Mouse (Mus musculus) midbrain, postnatal 0 days (tissue): ENCODE data around the gene Senp3. TPM values are rescaled to one million over a fixed set of nuclear protein-coding genes. Genes with fewer than 3 reads are reported as not detected.

Source experiments
- ATAC-seq: fragments of 200-750 bp; cut with Nextera tagmentation; 2 replicates; pipeline ENCODE4 v1.8.0; 2017; ENCODE audit warnings: moderate number of reproducible peaks, mild to moderate bottlenecking, moderate TSS enrichment, moderate library complexity; ENCODE audit not compliant: low FRiP score
- DNase-seq: peaks from one replicate; pipeline ENCODE4 v3.0.0-alpha.2; 2015; ENCODE audit warnings: low spot score
- H3K27ac ChIP-seq: fragments of 300-500 bp; sonication (generic); 2 replicates; pipeline ENCODE4 v1.5.1; 2014; ENCODE audit warnings: low read depth, mild to moderate bottlenecking, low read length, mixed read lengths
- H3K27me3 ChIP-seq: fragments of 300-500 bp; sonication (generic); 2 replicates; pipeline ENCODE4 v1.6.1; 2014; ENCODE audit warnings: low read length, control low read depth, mixed read lengths; ENCODE audit not compliant: insufficient read depth
- H3K36me3 ChIP-seq: fragments of 300-500 bp; sonication (generic); 2 replicates; pipeline ENCODE4 v1.6.1; 2014; ENCODE audit warnings: low read length, control low read depth, mixed read lengths; ENCODE audit not compliant: insufficient read depth
- H3K4me1 ChIP-seq: fragments of 300-500 bp; sonication (generic); 2 replicates; pipeline ENCODE4 v1.6.1; 2014; ENCODE audit warnings: mild to moderate bottlenecking, control low read depth, antibody characterized with exemption, low read length, mixed read lengths; ENCODE audit not compliant: insufficient read depth
- H3K4me2 ChIP-seq: fragments of 300-500 bp; sonication (generic); 2 replicates; pipeline ENCODE4 v1.6.1; 2014; ENCODE audit warnings: low read depth, mild to moderate bottlenecking, low read length, mixed read lengths; ENCODE audit not compliant: poor library complexity, severe bottlenecking
- H3K4me3 ChIP-seq: fragments of 300-500 bp; sonication (generic); 2 replicates; pipeline ENCODE4 v1.5.1; 2014; ENCODE audit warnings: low read depth, mild to moderate bottlenecking, low read length, moderate library complexity
- H3K9ac ChIP-seq: fragments of 300-500 bp; sonication (generic); replicated peaks from 2 replicates; pipeline ENCODE4 v1.6.1; 2014; ENCODE audit warnings: mild to moderate bottlenecking, low read length, moderate library complexity, mixed read lengths; ENCODE audit not compliant: poor library complexity, severe bottlenecking
- H3K9me3 ChIP-seq: fragments of 300-500 bp; sonication (generic); 2 replicates; pipeline ENCODE4 v1.6.1; 2016; ENCODE audit warnings: low read length, control low read depth
- CTCF ChIP-seq: IDR thresholded peaks from 2 replicates; pipeline ENCODE4 v1.5.1; 2016; ENCODE audit warnings: antibody characterized with exemption, mild to moderate bottlenecking
- WGBS: fragments of 180-500 bp; shearing (Covaris S2); extraction: QIAGEN DNeasy Blood & Tissue Kit; methylation state at CpG from one replicate; pipeline ENCODE4 v1.1.7; 2014; 5-methylcytosine and 5-hydroxymethylcytosine counted together
- polyA plus RNA-seq: library from polyadenylated mRNA; unstranded; fragments of >200 nt; fragmentation: Nextera tagmentation; extraction: Ambion mirVana; gene quantifications from 2 replicates; pipeline ENCODE4 v1.2.1, GENCODE M21; 2015
- total RNA-seq: library from RNA; depleted of rRNA; stranded (reverse); fragments of >200 nt; gene quantifications from 2 replicates; pipeline ENCODE4 v1.2.3, GENCODE M21; 2014

Senp3 gene
- total and polyA plus RNA-seq, 2 experiments from 2014 or later, result 70.3 to 89.2 TPM

- Histone ChIP-seq H3K27me3 (no peaks in the 10 kb centered on the region), H3K4me2 (peak within 1 kb of the TSS; percentile 36; the same call in 1 of the 2 replicates), H3K36me3 (peaks cover 44% of the 10 kb centered on the region), H3K4me1 (0 out of 2 replicates have a peak, but pooled peaks cover 4% of the 10 kb centered on the region), H3K9me3 (no peaks in the 10 kb centered on the region), H3K4me3 (0 out of 2 replicates have a peak within 1 kb of the TSS, but pooled peaks have one; percentile 13), H3K27ac (peak within 1 kb of the TSS; percentile 14; the same call in 1 of the 2 replicates), H3K9ac (no peak within 1 kb of the TSS)
- ATAC-seq (0 out of 2 replicates have a peak, but pooled peaks have one; percentile 39), DNase-seq (peak; percentile 84)
- WGBS, result 21% methylated on average over 34 of the region's 34 CpGs
- TF ChIP-seq CTCF, result peak; percentile 85
These were observed 26.4 kb downstream of the Senp3 start, which contains the start of gene Sox15 for GRCm38 (mm10) chr11:69655264-69656064. Sox15 (plus strand) TSS chr11:69655314.

GRCm38 (mm10) chr11:69654760-69655159, 27.1 kb downstream of the Senp3 start:
- Histone ChIP-seq H3K4me3 (no peak overlapping the region), H3K9ac (no peak overlapping the region), H3K4me1 (0 out of 2 replicates have a peak, but pooled peaks cover 4% of the 10 kb centered on the region), H3K4me2 (no peak overlapping the region), H3K27ac (no peak overlapping the region), H3K9me3 (no peaks in the 10 kb centered on the region), H3K36me3 (peaks cover 51% of the 10 kb centered on the region), H3K27me3 (no peaks in the 10 kb centered on the region)
- no peak for TF ChIP-seq CTCF
- ATAC-seq (no peak), DNase-seq (no peak)
- WGBS, result 50% methylated on average over 9 of the region's 9 CpGs

GRCm38 (mm10) chr11:69653399-69653798, 28.5 kb downstream of the Senp3 start:
- 43% methylated on average over 5 of the region's 5 CpGs for WGBS
- H3K9ac ChIP-seq, result no peak overlapping the region; the same call in 1 of the 2 replicates
- no peaks in the 10 kb centered on the region for H3K27me3 ChIP-seq
- H3K4me2 ChIP-seq, result no peak overlapping the region
- no peak for TF ChIP-seq CTCF
- ATAC-seq (no peak), DNase-seq (no peak)
- H3K4me3 ChIP-seq, result no peak overlapping the region
- peaks cover 56% of the 10 kb centered on the region for H3K36me3 ChIP-seq
- H3K9me3 ChIP-seq, result no peaks in the 10 kb centered on the region
- 0 out of 2 replicates have a peak, but pooled peaks cover 4% of the 10 kb centered on the region for H3K4me1 ChIP-seq
- no peak overlapping the region for H3K27ac ChIP-seq

- H3K9me3 ChIP-seq, result no peaks in the 10 kb centered on the region
- no peak for TF ChIP-seq CTCF
- H3K27me3 ChIP-seq, result no peaks in the 10 kb centered on the region
- H3K27ac ChIP-seq, result no peak overlapping the region
- H3K36me3 ChIP-seq, result peaks cover 75% of the 10 kb centered on the region
- H3K4me2 ChIP-seq, result no peak overlapping the region
- H3K9ac ChIP-seq, result no peak overlapping the region
- H3K4me1 ChIP-seq, result no peaks in the 10 kb centered on the region
- ATAC-seq, result no peak
- H3K4me3 ChIP-seq, result no peak overlapping the region
- DNase-seq, result no peak
- WGBS, result 92% methylated on average over 5 of the region's 5 CpGs
These were observed 36.0 kb downstream of the Senp3 start for GRCm38 (mm10) chr11:69645860-69646259.

GRCm38 (mm10) chr11:69635471-69635870, 46.4 kb downstream of the Senp3 start:
- DNase-seq, result no peak
- H3K9ac ChIP-seq, result no peak overlapping the region
- no peaks in the 10 kb centered on the region for H3K9me3 ChIP-seq
- no peak for TF ChIP-seq CTCF
- no peak for ATAC-seq
- WGBS, result 84% methylated on average over 3 of the region's 3 CpGs
- no peak overlapping the region for H3K4me3 ChIP-seq
- no peaks in the 10 kb centered on the region for H3K4me1 ChIP-seq
- H3K4me2 ChIP-seq, result no peak overlapping the region
- no peaks in the 10 kb centered on the region for H3K27me3 ChIP-seq
- H3K36me3 ChIP-seq, result peaks cover 10% of the 10 kb centered on the region
- no peak overlapping the region for H3K27ac ChIP-seq
